8 mouse cellular contexts compared by ENCODE assay signal in genomic region chr19:58903079-58903898, GRCm38 (mm10). TPM values are rescaled to one million over a fixed set of nuclear protein-coding genes. Genes with fewer than 3 reads are reported as not detected.
DNase-seq lines count a peak whose midpoint lies in the region; ATAC-seq and TF ChIP-seq lines count a peak whose summit lies in the region.

No protein-coding gene starts in this region.

- no peak for TF ChIP-seq CTCF in heart, adult 2 months (IDR thresholded peaks at IDR 0.05)
- TF ChIP-seq CTCF in CH12.LX (conservative IDR thresholded peaks at IDR 0.05 in 1 of 2, IDR thresholded peaks at IDR 0.05 in 1 of 2; ENCODE audit: low read depth in 2 of 2, low read length in 2 of 2) = no peak
- no peak for TF ChIP-seq CTCF in heart, postnatal 0 days (IDR thresholded peaks at IDR 0.05; ENCODE audit: low read depth)

- DNase-seq in heart, adult 2 months = no peak
- no peak for DNase-seq in heart, postnatal 4 days
- DNase-seq in CH12.LX (ENCODE audit: extremely low read depth) = no peak
- no peak for DNase-seq in heart, postnatal 0 days (ENCODE audit: low spot score)
- no peak for DNase-seq in midbrain, embryonic 10.5 days (ENCODE audit: low spot score)
- no peak for DNase-seq in gastrocnemius, postnatal 25 days
- DNase-seq in layer of hippocampus, adult 9-10 months (ENCODE audit: low spot score) = no peak

- H3K27ac ChIP-seq in heart, adult 2 months = peak overlapping the region; percentile 28
- H3K27ac ChIP-seq in CH12.LX (ENCODE audit: insufficient read depth, low read depth) = no peak overlapping the region
- H3K27ac ChIP-seq in heart, postnatal 0 days (ENCODE audit: low read depth) = peak overlapping the region; percentile 38; the same call in 1 of the 2 replicates
- 0 out of 2 replicates have a peak overlapping the region, but pooled peaks have one; percentile 6 for H3K27ac ChIP-seq in midbrain, embryonic 10.5 days (replicated peaks)

- no peak for TF ChIP-seq RAD21 in CH12.LX (IDR thresholded peaks at IDR 0.05; ENCODE audit: low read depth, low read length)

- H3K27me3 ChIP-seq in heart, adult 2 months (ENCODE audit: control insufficient read depth, insufficient read depth, low read length) = no peaks in the 10 kb centered on the region
- H3K27me3 ChIP-seq in CH12.LX (replicated peaks) = no peaks in the 10 kb centered on the region
- 0 out of 2 replicates have a peak, but pooled peaks cover 3% of the 10 kb centered on the region for H3K27me3 ChIP-seq in heart, postnatal 0 days (ENCODE audit: control insufficient read depth, insufficient read depth, low read length)
- peaks cover 35% of the 10 kb centered on the region for H3K27me3 ChIP-seq in midbrain, embryonic 10.5 days (ENCODE audit: low read depth, poor library complexity, severe bottlenecking)

- H3K4me1 ChIP-seq in heart, adult 2 months (ENCODE audit: control insufficient read depth, insufficient read depth, low read length) = peaks cover 3% of the 10 kb centered on the region; the same call in 1 of the 2 replicates
- H3K4me1 ChIP-seq in CH12.LX (ENCODE audit: control insufficient read depth in 1 of 2, insufficient read depth in 2 of 2) = peaks cover 2 to 31% of the 10 kb centered on the region in 2 experiments; a peak in 3 of 4 replicates
- no peaks in the 10 kb centered on the region for H3K4me1 ChIP-seq in heart, postnatal 0 days (ENCODE audit: control insufficient read depth, insufficient read depth)
- peaks cover 7% of the 10 kb centered on the region for H3K4me1 ChIP-seq in midbrain, embryonic 10.5 days

- intact Hi-C loops in heart, adult 2 months (cut with DNase I) = loop anchor here (5.0 kb wide), 1 partner anchor 41 kb away; no protein-coding TSS in a partner anchor

- no peak for TF ChIP-seq POLR2A in heart, adult 2 months (IDR thresholded peaks at IDR 0.05; ENCODE audit: insufficient read depth, low read depth, low read length)
- no peak for TF ChIP-seq POLR2A in CH12.LX (IDR thresholded peaks at IDR 0.05; ENCODE audit: low read depth, low read length)

- ATAC-seq in heart, postnatal 0 days (ENCODE audit: insufficient read depth, low read depth) = no peak
- no peak for ATAC-seq in inflammation-experienced regulatory T-cells, adult 6 months

- no peak overlapping the region for H3K4me3 ChIP-seq in heart, adult 2 months
- H3K4me3 ChIP-seq in CH12.LX (replicated peaks in 1 of 3; ENCODE audit: low read depth in 2 of 3, low read length in 2 of 3, poor library complexity in 1 of 3) = peak overlapping the region in 1 of 3 experiments; percentile 38
- H3K4me3 ChIP-seq in heart, postnatal 0 days (ENCODE audit: low read depth, low read length) = peak overlapping the region; percentile 10; the same call in 1 of the 2 replicates
- H3K4me3 ChIP-seq in midbrain, embryonic 10.5 days = peak overlapping the region; percentile 46

- H3K36me3 ChIP-seq in heart, adult 2 months (ENCODE audit: control insufficient read depth, insufficient read depth, low read length) = no peaks in the 10 kb centered on the region
- H3K36me3 ChIP-seq in CH12.LX (replicated peaks in 1 of 2; ENCODE audit: control insufficient read depth in 1 of 2, insufficient read depth in 1 of 2, low read length in 1 of 2) = no peaks in the 10 kb centered on the region
- no peaks in the 10 kb centered on the region for H3K36me3 ChIP-seq in heart, postnatal 0 days (replicated peaks; ENCODE audit: control insufficient read depth, insufficient read depth, low read length)
- no peaks in the 10 kb centered on the region for H3K36me3 ChIP-seq in midbrain, embryonic 10.5 days

- dilution Hi-C loops in CH12.LX (cut with MboI; ENCODE audit: extremely low pct_ligation_motif_present, extremely low pct_unique_long_range_greater_than_20kb, low sequenced_read_pairs) = no loop called here

- 58% methylated on average over 7 of the region's 7 CpGs for WGBS in heart, adult 2 months
- 51% methylated on average over 7 of the region's 7 CpGs for WGBS in heart, postnatal 0 days
- WGBS in midbrain, embryonic 10.5 days = 69% methylated on average over 7 of the region's 7 CpGs

- in situ Hi-C loops in CH12.LX (cut with MboI; ENCODE audit: low pct_ligation_motif_present, low pct_unique_long_range_greater_than_20kb, low sequenced_read_pairs) = no loop called here

- H3K4me2 ChIP-seq in CH12.LX (ENCODE audit: insufficient read depth, low read depth, poor library complexity, severe bottlenecking) = peak overlapping the region; percentile 41
- H3K4me2 ChIP-seq in heart, postnatal 0 days (ENCODE audit: low read depth, low read length) = peak overlapping the region; percentile 45

- no peaks in the 10 kb centered on the region for H3K79me2 ChIP-seq in heart, adult 2 months (replicated peaks; ENCODE audit: control insufficient read depth, insufficient read depth, low read length)
- H3K79me2 ChIP-seq in CH12.LX (replicated peaks; ENCODE audit: control insufficient read depth, extremely low read depth, insufficient read depth, poor library complexity, severe bottlenecking) = no peaks in the 10 kb centered on the region

- TF ChIP-seq EP300 in heart, adult 2 months (IDR thresholded peaks at IDR 0.05; ENCODE audit: insufficient read depth, low read depth, low read length) = no peak
- no peak for TF ChIP-seq EP300 in CH12.LX (IDR thresholded peaks at IDR 0.05; ENCODE audit: low read length)
- TF ChIP-seq EP300 in heart, postnatal 0 days (IDR thresholded peaks at IDR 0.05; ENCODE audit: low read depth) = no peak

- no peak overlapping the region for H3K9ac ChIP-seq in heart, adult 2 months (ENCODE audit: low read depth, low read length)
- H3K9ac ChIP-seq in CH12.LX (ENCODE audit: insufficient read depth, low read depth) = no peak overlapping the region
- H3K9ac ChIP-seq in heart, postnatal 0 days (replicated peaks; ENCODE audit: low read depth, low read length) = no peak overlapping the region

- H3K9me3 ChIP-seq in CH12.LX (replicated peaks; ENCODE audit: low read length) = no peaks in the 10 kb centered on the region
- no peaks in the 10 kb centered on the region for H3K9me3 ChIP-seq in heart, postnatal 0 days (replicated peaks; ENCODE audit: control insufficient read depth, low read length)
- peaks cover 1% of the 10 kb centered on the region for H3K9me3 ChIP-seq in midbrain, embryonic 10.5 days (replicated peaks)

TF ChIP-seq in CH12.LX, 34 proteins besides CTCF, POLR2A, EP300 and RAD21:
- TF ChIP-seq NRF1 (IDR thresholded peaks at IDR 0.05; ENCODE audit: low read depth, low read length) (no peak), GABPA (IDR thresholded peaks at IDR 0.05; ENCODE audit: insufficient replicate concordance, low read depth, low read length) (no peak), E2F4 (IDR thresholded peaks at IDR 0.05; ENCODE audit: insufficient replicate concordance, low read depth, low read length) (no peak), PAX5 (IDR thresholded peaks at IDR 0.05; ENCODE audit: low read length) (no peak), SIN3A (IDR thresholded peaks at IDR 0.05; ENCODE audit: low read length) (no peak), HCFC1 (IDR thresholded peaks at IDR 0.05; ENCODE audit: low read depth, low read length) (no peak), TBP (conservative IDR thresholded peaks at IDR 0.05; ENCODE audit: low read depth, low read length) (no peak), ZNF384 (IDR thresholded peaks at IDR 0.05; ENCODE audit: low read depth, low read length) (no peak), USF1 (IDR thresholded peaks at IDR 0.05; ENCODE audit: low read depth, low read length) (no peak), ETS1 (conservative IDR thresholded peaks at IDR 0.05; ENCODE audit: low read depth, low read length) (no peak), CHD2 (IDR thresholded peaks at IDR 0.05; ENCODE audit: low read length) (no peak), RCOR1 (conservative IDR thresholded peaks at IDR 0.05; ENCODE audit: low read depth, low read length) (no peak), UBTF (IDR thresholded peaks at IDR 0.05; ENCODE audit: low read depth, low read length) (no peak), KAT2A (IDR thresholded peaks at IDR 0.05; ENCODE audit: insufficient replicate concordance, low read length) (no peak), POLR2AphosphoS2 (IDR thresholded peaks at IDR 0.05; ENCODE audit: low read depth, low read length) (no peak), MYC (IDR thresholded peaks at IDR 0.05; ENCODE audit: low read depth, low read length) (no peak), MAFK (IDR thresholded peaks at IDR 0.05; ENCODE audit: insufficient replicate concordance, low read length) (no peak), MAX (IDR thresholded peaks at IDR 0.05; ENCODE audit: low read length) (no peak)

RNA-seq across cellular contexts. Expression of gene Eno4, which starts 39.9 kb away (rescaled TPM):
- total RNA-seq in heart, adult 2 months (2021) = not detected
- 0.27 TPM in 1 of 2 replicates, not detected in the other for polyA plus RNA-seq in heart, adult 2 months (2012; rRNA removed)
- total RNA-seq in heart, postnatal 4 days (2021) = not detected
- total RNA-seq in CH12.LX (2012; rRNA removed) (0.25 and 0.34 TPM in 2 replicates), CH12.LX (2014; rRNA removed) (1.1 and 1.2 TPM in 2 replicates)
- polyA plus RNA-seq in CH12.LX (2012; ENCODE audit: insufficient read length, low read depth) = 1.3 and 1.6 TPM in 2 replicates
- total RNA-seq in heart, postnatal 0 days (2014; rRNA removed; ENCODE audit: low replicate concordance) = not detected in 2 replicates
- 0.12 and 0.15 TPM in 2 replicates for polyA plus RNA-seq in heart, postnatal 0 days (2015; fragmentation: Nextera tagmentation; extraction: Ambion mirVana)
- polyA plus RNA-seq in midbrain, embryonic 10.5 days (2016; fragmentation: Nextera tagmentation; extraction: Ambion mirVana) = 0.43 and 0.54 TPM in 2 replicates
- polyA plus RNA-seq in inflammation-experienced regulatory T-cells, adult 6 months (2017; shearing (Covaris generic)) = not detected
- total RNA-seq in gastrocnemius, postnatal 25 days (2021) = not detected

RNA-seq across cellular contexts. Expression of gene Hspa12a, which starts 40.2 kb away (rescaled TPM):
- total RNA-seq in heart, adult 2 months (2021) = 10 to 100 TPM; 14.7 to 17.7 TPM
- 12.2 and 21.8 TPM in 2 replicates for polyA plus RNA-seq in heart, adult 2 months (2012; rRNA removed)
- total RNA-seq in heart, postnatal 4 days (2021) = 10 to 100 TPM; 27.1 to 31.3 TPM
- total RNA-seq in CH12.LX (2012; rRNA removed) = 0.92 and 1.4 TPM in 2 replicates
- total RNA-seq in CH12.LX (2014; rRNA removed) = 1.2 and 1.4 TPM in 2 replicates
- 1.6 and 1.9 TPM in 2 replicates for polyA plus RNA-seq in CH12.LX (2012; ENCODE audit: insufficient read length, low read depth)
- 15.0 and 39.2 TPM in 2 replicates for total RNA-seq in heart, postnatal 0 days (2014; rRNA removed; ENCODE audit: low replicate concordance)
- polyA plus RNA-seq in heart, postnatal 0 days (2015; fragmentation: Nextera tagmentation; extraction: Ambion mirVana) = 11.5 and 13.2 TPM in 2 replicates
- polyA plus RNA-seq in midbrain, embryonic 10.5 days (2016; fragmentation: Nextera tagmentation; extraction: Ambion mirVana) = 10.8 and 15.3 TPM in 2 replicates
- polyA plus RNA-seq in inflammation-experienced regulatory T-cells, adult 6 months (2017; shearing (Covaris generic)) = under 1 TPM in 2 of 3 experiments, not detected in 1; 0.57 to 0.92 TPM
- 1 to 10 TPM; 7.0 to 7.8 TPM for total RNA-seq in gastrocnemius, postnatal 25 days (2021)
